Mouse (Mus musculus): ENCODE results near the gene Zfp598.
"Not testable (repeated sequence)": the region's sequence is repeated elsewhere in the genome, so short reads cannot be mapped to it uniquely, and the experiment has no call there.

DNA sequence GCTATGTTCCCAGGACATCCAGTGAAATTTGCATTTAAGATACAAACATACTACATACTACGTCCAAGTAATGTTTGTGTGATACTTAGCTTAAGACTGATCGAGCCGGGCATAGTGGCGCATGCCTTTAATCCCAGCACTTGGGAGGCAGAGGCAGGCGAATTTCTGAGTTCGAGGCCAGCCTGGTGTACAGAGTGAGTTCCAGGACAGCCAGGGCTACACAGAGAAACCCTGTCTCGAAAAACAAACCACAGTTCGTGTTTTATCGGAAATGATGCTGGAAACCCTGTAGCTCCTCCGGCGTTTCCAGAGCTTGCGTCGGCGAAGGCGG is 308 bp upstream of the Zfp598 start:
- not testable (repeated sequence) for TF ChIP-seq CTCF (IDR thresholded peaks at IDR 0.05; ENCODE audit: control insufficient read depth, insufficient read depth, insufficient read length); MAX (IDR thresholded peaks at IDR 0.05); USF1 (IDR thresholded peaks at IDR 0.05; ENCODE audit: low read depth); MYOD1 (IDR thresholded peaks at IDR 0.05; ENCODE audit: control insufficient read depth, insufficient read length, low read depth); MYOG (IDR thresholded peaks at IDR 0.05; ENCODE audit: control insufficient read depth, extremely low read depth, insufficient read length)

Measured in C2C12 (cell line).